Mouse (Mus musculus): ENCODE data around the gene Gm5796.
"Not testable (repeated sequence)": the region's sequence is repeated elsewhere in the genome, so short reads cannot be mapped to it uniquely, and the experiment has no call there.

Gm5796 gene

GRCm38 (mm10) chr14:4023641-4024040, at the start of gene Gm5796:
Gene Gm5796 (plus strand): TSS chr14:4023941.
- DNase-seq (ENCODE audit: low spot score) = not testable (repeated sequence)

- DNase-seq (ENCODE audit: low spot score) = not testable (repeated sequence)
Observed at GRCm38 (mm10) chr14:3998094-3998493, 25.6 kb upstream of the Gm5796 start, which contains the start of gene Gm3099. Gene Gm3099 (plus strand): TSS chr14:3998394.

- DNase-seq (ENCODE audit: low spot score) = not testable (repeated sequence)
Observed at GRCm38 (mm10) chr14:4083820-4084219, 60.1 kb downstream of the Gm5796 start, which contains the start of gene Gm3115. Gene Gm3115 (plus strand): TSS chr14:4084120.
